Mouse (Mus musculus) urinary bladder, postnatal 10 days (tissue): ENCODE measurements around the gene Gfra1.

Experiments used
- DNase-seq: peaks from one replicate; pipeline ENCODE4 v3.0.0; 2022; ENCODE audit warnings: low spot score

The Gfra1 gene

DNA sequence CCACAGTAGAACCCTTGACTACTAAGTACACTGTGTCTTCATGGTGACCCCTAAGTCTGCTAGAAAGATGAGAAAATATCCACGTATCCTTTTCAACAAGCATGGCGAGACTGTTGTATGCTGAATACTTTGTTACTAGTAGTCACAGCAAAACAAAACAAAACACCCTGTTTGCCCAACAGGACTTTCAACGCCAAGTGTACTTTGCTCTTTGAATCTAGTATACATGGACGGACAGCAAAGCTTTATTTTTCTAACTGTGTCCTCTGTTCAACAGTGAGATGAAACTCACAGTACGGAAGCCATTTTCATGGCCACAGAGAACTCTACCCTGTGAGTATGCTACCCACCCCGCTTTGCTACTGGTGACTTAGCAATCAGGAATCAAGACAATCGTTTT is 62.6 kb downstream of the Gfra1 start:
- DNase-seq = no peak

DNA sequence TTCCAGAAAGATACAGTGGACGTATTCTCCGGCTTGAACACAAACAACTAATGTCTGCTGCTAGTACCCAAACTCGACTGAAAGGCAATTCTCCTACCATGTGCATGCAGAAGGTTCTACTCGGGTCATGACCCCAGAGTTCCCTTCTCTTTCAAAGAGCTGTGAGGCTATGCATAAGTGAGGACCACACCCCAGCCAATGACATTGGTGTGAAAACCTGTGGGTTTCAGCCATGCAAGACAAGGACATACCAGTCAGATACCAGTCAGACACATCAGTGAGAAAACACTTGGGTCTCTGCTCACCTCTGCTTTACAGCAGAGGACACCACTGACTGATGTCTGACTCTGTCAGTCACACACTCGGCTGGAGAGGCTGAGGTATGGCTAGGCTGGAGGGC is 63.9 kb downstream of the Gfra1 start:
- DNase-seq = no peak

- no peak for DNase-seq
Measured at GRCm38 (mm10) chr19:58389466-58389865, 66.2 kb downstream of the Gfra1 start.

- no peak for DNase-seq
Measured at GRCm38 (mm10) chr19:58388851-58389447, 66.8 kb downstream of the Gfra1 start.

- no peak for DNase-seq
Measured at GRCm38 (mm10) chr19:58383273-58383672, 72.4 kb downstream of the Gfra1 start.

DNA sequence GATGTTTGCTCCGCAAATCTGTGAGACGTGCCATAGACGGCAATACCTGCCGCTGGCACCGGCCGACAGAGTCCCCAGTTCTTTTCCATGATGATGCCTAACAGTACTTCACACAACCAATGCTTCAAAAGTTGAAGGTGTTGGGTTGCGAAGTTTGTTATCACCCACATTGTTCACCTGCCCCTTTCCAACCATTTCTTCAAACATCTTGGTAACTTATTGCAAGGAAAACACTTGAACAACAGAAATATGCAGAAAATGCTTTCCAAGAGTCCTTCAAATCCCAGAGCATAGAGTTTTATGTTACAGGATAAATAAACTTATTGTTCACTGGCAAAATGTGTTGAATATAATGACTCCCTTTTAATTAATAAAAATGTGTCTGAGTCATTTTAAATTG is 73.2 kb downstream of the Gfra1 start:
- DNase-seq = no peak

DNA sequence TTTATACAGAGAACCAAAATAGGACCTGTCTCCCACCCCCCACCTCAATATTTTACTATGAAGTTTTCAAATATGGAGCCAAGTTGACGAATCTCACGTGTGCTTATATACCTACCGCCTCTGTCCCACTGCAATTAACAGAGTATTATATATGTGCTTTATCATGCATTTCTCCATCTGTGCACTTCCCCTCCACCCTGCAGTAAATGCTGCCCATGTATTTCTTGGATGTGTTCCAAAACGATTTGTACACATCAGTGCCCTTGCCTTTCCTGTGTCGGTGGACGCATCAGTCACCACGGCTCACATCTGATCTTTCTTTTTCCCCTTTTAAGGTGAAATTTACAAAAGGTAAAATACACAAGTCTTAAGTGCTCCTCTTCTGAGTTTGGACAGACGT is 77.7 kb downstream of the Gfra1 start:
- no peak for DNase-seq

GRCm38 (mm10) chr19:58376675-58377102 is 79.0 kb downstream of the Gfra1 start:
- DNase-seq = no peak

DNA sequence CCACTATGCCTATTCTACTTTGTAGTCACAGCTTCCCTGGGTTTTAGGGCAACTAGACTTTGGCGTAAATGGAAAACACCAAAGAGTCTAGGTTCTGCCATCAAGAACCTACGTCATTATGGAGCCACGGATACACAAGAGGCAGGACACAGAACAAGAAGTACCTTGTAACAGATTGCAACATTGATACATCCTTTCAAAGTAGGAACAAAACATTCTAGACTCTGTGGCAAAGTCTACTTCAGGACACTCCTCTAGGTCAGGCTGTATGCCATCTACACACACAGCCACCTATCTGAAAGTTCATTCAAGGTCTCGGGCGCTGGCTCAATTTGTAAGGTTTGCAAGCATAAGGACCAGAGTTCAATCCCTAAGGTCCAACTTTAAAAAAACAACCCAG is 81.1 kb downstream of the Gfra1 start:
- DNase-seq = no peak

GRCm38 (mm10) chr19:58374155-58374554 is 81.6 kb downstream of the Gfra1 start:
- no peak for DNase-seq

DNA sequence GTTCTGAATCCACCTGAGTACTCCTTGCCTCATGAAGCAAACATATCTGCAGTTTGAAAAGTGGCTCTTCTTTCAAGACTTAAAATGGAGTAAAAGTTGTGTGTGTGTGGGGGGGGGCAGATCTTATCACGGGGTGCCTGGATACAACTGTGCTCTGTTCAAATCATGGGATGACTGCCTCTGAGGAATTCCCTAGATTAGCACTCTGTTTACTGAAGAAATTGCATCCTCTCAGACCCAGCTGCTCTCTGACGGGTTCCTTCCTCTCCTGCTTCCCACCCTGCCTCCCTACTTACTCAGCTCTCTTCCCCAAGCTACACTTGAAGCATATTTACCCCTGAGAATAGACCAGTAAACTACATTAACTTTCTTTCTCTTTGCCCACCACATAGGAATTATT is 87.2 kb downstream of the Gfra1 start:
- DNase-seq = no peak

- no peak for DNase-seq
Measured at GRCm38 (mm10) chr19:58364688-58365087, 91.0 kb downstream of the Gfra1 start.

- DNase-seq = no peak
Measured at GRCm38 (mm10) chr19:58360982-58361381, 94.7 kb downstream of the Gfra1 start.

DNA sequence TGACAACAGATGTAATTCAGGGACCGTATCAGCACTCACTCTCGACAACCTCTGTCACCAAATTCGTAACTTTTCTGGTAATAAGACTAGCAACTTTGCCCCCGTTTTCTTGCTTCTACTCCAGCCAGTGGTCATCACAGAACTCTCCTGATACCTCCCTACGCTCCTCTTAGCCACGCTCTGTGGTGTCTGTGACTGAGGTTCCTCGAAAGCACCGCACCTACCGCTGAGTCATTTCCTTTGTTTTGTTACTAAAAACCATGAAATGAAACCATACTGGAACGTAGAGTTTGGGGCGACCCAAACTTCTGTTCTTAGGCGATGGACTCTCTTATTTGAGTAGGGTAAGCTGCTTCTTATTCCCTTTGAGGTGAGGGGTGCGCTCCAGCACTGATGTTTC is 97.6 kb downstream of the Gfra1 start:
- no peak for DNase-seq

DNA sequence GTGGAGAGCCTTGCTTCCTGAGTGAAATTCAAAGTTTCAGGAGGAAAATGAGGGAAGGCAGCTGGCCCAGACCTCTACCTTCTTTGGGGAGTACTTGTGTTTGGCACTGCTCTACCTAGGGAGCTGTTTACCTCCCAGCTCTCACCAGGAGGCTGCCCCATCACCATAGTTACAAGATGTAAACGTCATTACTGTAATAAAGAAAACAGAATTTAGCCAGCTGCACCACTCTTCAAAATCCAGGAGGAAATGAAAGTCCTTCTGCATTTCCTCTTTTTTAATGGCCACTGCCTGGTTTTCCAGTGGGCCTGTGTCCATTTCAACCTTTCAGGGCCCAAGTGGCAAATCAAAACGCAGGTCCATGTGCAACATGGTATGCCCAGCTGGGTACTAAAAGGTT is 101.8 kb downstream of the Gfra1 start:
- DNase-seq = no peak

GRCm38 (mm10) chr19:58353260-58353870 is 102.3 kb downstream of the Gfra1 start:
- DNase-seq = no peak

DNA sequence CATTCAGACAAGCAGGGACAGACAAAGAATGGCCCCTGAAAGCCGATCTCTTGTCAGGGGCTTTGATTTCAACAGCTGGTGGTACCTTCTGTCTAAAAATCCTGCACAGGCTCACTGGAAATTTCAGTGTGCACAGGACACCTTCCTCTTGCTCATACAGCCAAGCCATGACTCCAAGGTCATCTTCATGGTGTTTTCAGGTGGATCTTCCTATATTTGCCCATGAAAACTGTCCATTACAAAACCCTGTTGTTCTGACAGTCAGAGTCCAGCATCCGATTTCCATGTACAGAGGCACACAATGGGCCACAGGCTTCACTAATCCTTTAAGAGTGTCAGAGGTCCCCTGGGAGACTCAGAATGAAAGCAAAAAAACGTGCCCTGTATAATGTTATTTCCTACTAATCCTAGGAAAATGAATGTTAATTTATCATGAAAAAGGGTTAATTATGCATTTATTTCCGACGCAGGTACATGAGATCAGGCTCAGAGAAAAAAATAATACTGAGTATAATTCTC is 105.8 kb downstream of the Gfra1 start:
- DNase-seq = no peak

DNA sequence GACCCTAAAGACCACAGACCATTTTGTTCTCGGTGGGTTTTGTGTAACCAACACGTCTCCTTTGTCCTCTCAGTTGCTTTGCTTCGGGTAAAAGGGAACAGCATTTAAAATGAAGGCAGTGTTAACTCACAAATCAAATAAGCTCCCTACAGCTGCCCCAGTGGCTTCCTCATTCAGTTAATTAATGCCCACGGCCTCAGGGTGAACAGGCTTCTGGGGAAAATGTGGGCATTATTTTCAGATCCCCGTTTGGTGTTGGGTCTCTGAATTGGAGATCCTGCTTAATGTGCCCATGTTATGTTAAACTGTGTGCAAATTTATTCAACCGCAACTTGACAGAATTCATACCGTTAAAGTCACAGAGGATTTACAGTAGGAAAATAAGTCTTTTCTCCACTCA is 110.6 kb downstream of the Gfra1 start:
- no peak for DNase-seq

DNA sequence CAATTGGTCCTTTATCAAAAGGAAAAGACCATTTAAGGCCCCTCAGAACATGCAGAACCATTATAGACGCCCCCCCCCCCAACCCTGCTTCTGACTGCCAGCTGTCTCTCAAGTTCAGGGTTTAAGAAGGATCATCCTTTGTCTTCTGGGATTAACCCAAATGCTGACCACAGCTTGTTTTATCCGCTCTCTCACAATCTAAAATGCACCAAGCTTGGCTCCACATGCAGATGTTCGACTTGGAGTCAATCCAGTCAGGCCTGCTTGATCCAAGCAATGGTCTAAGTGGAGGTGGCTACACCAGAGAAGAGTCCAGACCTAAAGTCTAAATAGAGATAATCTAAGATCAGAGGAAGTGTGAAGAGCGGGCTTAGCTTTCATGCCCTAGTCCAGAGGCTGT is 114.4 kb downstream of the Gfra1 start:
- DNase-seq = no peak

DNA sequence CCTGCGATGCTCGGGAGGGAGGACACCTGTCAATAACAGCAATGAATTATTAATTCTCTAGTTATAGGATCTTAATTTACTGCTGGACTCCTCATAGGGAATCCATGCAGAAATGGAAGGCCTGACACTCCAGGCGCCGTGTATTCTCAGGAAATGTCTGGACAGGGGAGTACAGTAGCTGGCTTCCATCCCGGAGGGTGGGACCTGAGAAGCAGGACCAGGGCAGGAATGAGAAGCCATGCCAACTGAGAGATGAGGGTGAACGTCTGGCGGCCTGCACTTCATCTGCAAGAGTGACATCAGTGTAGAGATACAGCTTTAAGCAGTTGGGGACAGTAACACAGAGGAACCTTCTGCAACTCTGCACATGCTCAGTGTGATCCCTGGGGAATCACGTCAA is 115.5 kb downstream of the Gfra1 start:
- DNase-seq = no peak

GRCm38 (mm10) chr19:58336802-58337201 is 118.9 kb downstream of the Gfra1 start:
- DNase-seq = no peak

DNA sequence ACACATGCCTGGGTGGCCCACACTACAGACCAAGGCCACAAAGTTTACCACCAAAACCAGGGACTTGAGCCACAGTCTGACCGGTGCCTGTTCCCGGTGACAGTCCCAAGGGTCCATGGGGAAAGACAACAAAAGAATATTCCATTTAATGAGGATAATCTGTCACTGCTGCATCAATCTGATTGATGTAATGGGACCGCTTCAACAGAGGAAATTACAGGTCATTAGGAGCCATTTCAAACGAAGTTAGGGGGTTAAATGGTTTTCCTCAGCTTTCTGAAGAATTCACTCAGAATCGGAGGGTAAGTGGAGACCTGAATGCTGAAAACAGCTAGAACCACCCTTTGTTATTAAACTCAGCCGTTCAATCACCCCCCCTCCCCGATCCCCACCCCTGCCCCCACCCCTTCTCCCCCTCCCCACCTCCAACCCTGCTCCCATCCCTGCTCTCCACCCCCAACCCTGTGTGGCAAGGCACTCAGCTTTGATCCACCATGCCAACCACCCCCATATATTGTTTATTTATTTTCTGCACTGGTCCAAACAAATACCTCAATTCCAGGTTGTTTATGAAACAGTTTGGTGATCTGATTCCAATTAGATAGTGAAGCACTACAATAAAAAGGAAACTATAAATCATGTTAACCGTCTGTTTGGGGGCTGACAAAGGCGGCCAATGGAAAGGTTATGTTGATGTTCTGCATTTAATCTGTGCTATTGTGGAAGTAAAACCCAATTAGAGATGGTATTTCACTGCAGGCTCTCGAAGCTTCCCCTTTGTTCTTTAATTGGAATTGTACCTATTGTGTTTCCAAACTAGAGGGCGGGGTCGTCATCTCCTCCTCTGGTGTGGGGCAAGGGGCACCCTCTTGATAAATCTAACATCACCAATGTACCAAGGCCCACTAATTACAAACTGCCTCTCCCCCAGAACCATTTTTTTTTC is 119.9 kb downstream of the Gfra1 start:
- no peak for DNase-seq

- DNase-seq = no peak
Measured at GRCm38 (mm10) chr19:58329305-58329704, 126.4 kb downstream of the Gfra1 start.
